Mouse (Mus musculus): ENCODE data around the gene Gm10912.
"Not testable (repeated sequence)": the region's sequence is repeated elsewhere in the genome, so short reads cannot be mapped to it uniquely, and the experiment has no call there.

The Gm10912 gene

DNA sequence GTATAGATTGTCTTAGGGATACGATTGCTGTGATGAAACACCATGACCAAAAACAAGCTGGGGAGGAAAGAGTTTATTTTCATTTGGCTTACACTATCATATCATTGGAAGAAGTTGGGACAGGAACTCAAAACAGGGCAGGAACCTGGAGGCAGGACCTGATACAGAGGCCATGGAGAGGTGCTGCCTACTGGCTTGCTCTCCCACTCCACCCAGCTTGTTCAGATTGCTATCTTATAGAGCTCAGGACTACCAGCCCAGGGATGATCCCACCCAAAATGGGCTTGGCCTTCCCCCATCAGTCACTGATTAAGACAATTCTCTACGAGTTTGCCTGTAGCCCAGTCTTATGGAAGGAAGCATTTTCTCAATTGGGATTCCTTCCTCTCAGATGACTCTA is 1.5 kb upstream of the Gm10912 start:
- no peak for DNase-seq (ENCODE audit: low read depth, low spot score)

DNA sequence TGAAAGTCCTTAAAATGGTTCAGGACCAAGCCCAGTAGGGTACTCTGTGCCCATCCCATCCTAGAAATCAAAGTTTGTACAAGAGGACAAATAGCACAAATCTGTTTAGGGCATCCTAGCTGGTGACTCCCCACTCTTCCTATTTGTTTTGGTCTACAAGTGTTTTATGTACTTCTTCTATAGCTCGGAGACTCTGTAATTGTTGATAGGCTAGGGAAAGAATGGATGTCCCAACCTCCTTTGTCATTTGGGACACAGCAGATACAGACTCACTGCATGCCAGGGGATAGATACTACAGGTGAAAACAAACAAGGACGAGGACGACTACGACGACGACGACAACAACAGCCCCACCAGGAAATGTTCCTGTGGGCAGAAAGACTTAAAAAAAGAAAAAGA is 2.8 kb downstream of the Gm10912 start, which contains the start of gene Gm10799:
Gene Gm10799, minus strand, starts transcription at position 101 of the 400 bp plus-strand sequence.
- not testable (repeated sequence) for DNase-seq (ENCODE audit: low read depth, low spot score)

DNA sequence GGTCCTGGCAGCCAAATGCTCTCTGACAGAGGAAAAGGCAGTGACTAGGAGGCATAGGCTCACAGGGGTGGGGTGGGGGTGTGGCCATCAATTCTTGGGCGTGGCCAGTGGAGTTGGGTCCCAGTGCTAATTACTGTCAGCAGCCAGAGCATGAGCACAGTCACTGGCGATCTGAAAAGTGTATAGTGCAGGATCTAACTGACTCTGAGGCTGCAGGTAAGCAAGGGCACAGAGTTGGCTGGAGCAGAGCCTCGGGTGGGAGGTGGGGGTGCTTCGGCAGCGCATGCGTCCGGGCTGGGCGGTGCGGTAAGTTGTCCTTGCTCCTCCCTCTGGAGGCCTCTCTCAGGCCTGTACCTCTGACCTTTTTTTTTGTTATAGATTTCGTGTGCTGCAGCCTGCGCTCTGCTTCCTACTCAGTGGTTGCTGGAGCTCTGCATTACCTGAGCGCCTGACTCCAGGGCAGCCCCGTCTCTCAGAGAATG is 4.1 kb downstream of the Gm10912 start, which contains the start of gene Cd59b:
Gene Cd59b, plus strand, starts transcription at position 146 of the 482 bp plus-strand sequence.
- peak; percentile 63 for DNase-seq (ENCODE audit: low read depth, low spot score)

GRCm38 (mm10) chr2:104078285-104078684 is 12.7 kb downstream of the Gm10912 start:
- not testable (repeated sequence) for DNase-seq (ENCODE audit: low read depth, low spot score)

DNA sequence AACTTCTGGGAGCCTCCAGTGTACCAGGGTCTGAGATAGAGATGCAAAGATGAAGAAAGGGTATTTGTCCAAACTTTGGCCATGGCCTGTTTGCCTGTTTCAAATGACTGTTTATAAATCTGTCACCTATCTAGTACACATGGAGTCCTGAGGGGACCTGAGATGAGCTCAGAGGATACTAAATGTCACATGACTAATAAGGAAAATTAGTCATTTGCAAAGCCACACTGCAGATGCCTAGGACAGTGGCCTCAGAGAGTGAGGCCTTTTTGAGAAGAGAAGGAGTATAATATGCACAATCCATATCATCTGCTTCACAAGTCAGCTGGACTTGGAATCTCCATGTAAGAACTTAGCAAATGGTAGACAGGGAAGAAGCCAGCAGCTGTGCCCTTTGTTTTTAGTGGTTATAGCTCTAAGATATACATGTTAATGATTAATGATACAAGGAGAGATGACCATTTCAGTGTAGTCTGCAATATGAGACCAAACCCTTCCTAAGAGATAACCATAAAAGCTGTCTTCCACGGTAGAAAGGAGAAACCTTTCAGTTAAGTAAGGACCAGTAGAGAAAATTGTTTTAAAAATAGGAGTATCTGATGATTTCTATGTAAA is 15.9 kb downstream of the Gm10912 start:
- not testable (repeated sequence) for DNase-seq (ENCODE audit: low read depth, low spot score)

DNA sequence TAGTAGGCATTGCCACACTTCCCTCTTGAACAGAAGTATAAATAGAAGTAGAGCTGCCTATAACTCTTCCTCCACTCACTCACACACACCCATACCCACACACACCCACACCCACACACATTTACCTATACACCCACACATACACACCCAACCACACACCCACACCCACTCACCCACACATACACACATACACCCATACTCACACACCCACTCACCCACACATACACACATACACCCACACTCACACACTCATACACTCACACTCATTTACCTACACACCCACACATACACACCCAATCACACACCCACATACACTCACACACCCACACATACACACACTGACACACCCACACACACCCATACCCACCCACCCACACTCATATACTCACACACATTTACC is 16.8 kb downstream of the Gm10912 start:
- DNase-seq (ENCODE audit: low read depth, low spot score), result no peak

DNA sequence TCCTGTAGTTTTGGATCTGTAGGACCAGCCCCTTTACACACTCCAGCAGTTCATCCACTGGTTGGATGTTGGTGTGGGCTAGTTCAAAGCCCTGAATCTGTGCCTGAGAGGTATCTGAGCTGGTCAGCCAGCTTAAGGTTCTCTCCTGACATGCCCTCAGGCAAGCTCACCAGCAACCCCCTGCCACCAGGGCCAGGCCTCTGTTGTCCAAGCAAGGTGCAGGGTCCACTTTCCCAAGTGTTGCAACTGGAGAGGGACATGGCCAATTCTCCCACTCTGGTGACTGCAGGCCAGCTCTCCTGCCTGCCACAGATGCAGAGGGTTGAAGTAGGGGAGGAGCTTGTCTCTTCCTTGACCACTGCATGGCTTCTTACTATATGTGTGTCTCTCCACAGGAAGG is 18.4 kb downstream of the Gm10912 start:
- DNase-seq (ENCODE audit: low read depth, low spot score), result not testable (repeated sequence)

GRCm38 (mm10) chr2:104087562-104087961 is 21.9 kb downstream of the Gm10912 start:
- DNase-seq (ENCODE audit: low read depth, low spot score), result not testable (repeated sequence)

DNA sequence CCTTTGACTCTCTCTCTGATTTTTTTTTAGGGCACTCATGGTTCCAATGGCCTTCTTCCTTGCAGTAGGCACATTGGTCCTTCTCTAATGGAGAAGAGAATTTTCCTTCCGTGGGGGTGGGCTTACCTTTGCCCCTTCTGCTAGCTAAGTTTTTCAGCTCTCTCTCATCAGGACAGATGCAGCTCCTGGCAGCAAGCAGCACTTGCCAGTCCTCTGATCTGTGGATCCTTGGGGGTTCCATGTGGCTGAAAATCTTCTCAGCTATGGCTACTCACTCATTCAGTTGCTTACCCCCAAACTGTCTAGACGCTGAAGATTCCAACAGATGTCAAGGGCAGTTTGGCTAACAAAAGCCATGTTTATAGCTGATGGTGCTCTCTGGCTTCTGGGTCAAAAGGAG is 27.7 kb downstream of the Gm10912 start:
- no peak for DNase-seq (ENCODE audit: low read depth, low spot score)

DNA sequence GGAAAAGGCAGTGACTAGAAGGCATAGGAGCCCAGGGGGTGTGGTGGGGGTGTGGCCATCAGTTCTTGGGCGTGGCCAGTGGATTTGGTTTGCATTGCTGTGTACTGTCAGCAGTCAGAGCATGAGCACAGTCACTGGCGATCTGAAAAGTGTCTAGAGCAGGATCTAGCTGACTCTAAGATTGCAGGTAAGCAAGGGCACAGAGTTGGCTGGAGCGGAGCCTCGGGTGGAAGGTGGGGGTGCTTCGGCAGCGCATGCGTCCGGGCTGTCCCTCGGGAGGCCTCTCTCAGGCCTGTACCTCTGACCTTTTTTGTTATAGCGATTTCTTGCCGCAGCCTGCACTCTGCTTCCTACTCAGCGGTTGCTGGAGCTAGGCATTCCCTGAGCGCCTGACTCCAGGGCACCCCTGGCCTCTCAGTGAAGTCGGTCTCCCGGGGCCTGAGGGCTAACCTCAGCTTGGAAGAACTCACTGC is 30.2 kb downstream of the Gm10912 start, which contains the start of gene Cd59a:
Gene Cd59a, plus strand, starts transcription at position 61 of the 473 bp plus-strand sequence.
- DNase-seq (ENCODE audit: low read depth, low spot score), result peak; percentile 93

DNA sequence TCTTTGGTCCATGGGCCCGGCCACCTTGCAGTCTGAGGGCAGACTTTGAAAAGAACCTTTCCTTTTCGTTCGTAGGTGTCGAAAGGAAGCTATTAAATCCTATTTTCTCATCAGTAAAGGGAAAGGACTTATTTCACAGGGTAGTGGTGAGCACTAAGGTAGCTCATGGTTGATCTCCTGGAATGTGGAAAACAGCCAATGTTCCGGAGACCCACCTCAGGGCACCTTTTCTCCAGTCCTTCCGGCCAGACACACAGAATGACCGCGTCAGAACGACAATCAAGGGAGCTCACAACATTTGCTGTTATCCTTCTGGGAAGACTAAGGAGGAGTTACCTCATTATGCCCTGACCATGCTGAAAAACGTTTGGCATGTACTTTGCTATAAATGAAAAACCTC is 30.6 kb downstream of the Gm10912 start:
- DNase-seq (ENCODE audit: low read depth, low spot score), result no peak

DNA sequence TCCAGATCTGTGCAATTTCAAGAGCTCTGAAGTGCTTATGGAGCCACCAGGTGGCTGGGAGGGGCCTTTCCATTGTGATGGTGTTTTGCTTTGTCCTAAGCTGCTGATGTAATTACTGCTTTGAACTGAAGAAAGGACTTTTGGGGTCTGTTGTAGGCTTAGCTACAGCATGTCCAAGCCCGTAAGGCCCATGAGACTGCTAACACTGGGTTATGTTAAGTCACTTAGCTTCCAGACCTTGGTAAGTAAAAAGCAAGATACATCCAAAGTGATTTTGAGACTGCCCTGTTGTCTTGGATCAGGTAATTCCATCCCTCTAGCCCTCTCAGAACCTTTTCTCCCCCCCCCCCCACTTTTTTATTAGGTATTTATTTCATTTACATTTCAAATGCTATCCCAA is 31.2 kb downstream of the Gm10912 start:
- DNase-seq (ENCODE audit: low read depth, low spot score), result not testable (repeated sequence)

GRCm38 (mm10) chr2:104097396-104097795 is 31.8 kb downstream of the Gm10912 start:
- DNase-seq (ENCODE audit: low read depth, low spot score), result not testable (repeated sequence)

- no peak for DNase-seq (ENCODE audit: low read depth, low spot score)
Observed at GRCm38 (mm10) chr2:104098529-104099230, 33.1 kb downstream of the Gm10912 start.

DNA sequence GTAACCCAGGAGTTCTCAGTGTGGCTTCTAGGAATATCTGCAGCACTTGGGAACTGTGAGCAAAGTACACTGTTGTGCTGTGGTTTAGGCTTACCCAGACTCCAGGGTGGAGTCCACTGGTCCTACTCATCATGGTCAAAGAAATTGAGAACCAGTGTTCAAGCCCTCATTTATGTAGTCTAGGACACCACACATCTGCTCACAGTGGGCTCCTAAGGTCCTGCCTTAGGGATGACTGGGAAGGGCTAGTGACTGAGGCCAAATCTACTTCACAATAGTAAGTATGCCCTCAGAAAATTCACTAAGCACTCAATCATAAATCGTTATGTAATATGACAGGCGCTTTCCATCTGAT is 33.6 kb downstream of the Gm10912 start:
- DNase-seq (ENCODE audit: low read depth, low spot score), result no peak

GRCm38 (mm10) chr2:104099946-104100345 is 34.3 kb downstream of the Gm10912 start:
- no peak for DNase-seq (ENCODE audit: low read depth, low spot score)

GRCm38 (mm10) chr2:104104800-104105199 is 39.2 kb downstream of the Gm10912 start:
- no peak for DNase-seq (ENCODE audit: low read depth, low spot score)

GRCm38 (mm10) chr2:104109021-104109420 is 43.4 kb downstream of the Gm10912 start:
- DNase-seq (ENCODE audit: low read depth, low spot score), result not testable (repeated sequence)

DNA sequence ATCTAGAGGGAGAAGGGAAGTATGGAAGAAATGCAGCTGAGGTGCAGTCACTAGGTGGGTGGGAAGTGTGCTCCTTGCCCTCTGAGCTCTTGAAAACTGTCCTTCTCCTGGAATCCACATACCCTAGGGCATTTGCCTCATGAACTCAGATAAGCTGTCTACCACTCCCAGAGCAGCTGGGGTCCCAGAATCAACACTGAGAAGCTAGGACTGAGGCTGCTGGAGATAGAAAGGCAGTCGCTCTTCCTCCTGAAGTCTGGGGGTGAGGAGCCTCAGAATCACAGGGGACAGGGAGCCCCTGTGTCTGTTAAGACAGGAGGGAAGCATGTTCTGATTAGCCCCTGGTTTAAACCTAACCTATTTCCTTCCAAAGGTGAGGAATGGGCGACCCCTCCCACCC is 43.9 kb downstream of the Gm10912 start:
- DNase-seq (ENCODE audit: low read depth, low spot score), result no peak

DNA sequence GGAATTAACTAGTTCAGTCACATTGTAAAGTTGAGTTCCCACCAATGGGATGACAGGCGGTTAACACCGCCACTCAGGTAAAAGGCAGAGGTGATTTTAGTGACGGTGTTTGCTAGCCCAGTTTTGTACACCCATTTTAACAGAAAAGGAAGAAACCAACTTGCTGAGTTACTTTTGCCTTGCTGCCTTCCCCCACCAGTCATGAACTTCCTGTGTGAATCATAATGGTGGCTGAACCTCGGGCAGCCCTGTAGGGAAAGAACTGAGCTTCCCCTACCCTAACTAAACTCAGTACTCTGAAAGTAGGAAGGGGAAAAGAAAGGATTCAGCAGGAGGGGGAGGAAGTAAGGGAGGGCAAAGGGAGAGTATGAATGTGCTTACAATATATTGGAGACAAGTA is 44.4 kb downstream of the Gm10912 start:
- DNase-seq (ENCODE audit: low read depth, low spot score), result no peak

GRCm38 (mm10) chr2:104111170-104111797 is 45.7 kb downstream of the Gm10912 start:
- not testable (repeated sequence) for DNase-seq (ENCODE audit: low read depth, low spot score)

DNA sequence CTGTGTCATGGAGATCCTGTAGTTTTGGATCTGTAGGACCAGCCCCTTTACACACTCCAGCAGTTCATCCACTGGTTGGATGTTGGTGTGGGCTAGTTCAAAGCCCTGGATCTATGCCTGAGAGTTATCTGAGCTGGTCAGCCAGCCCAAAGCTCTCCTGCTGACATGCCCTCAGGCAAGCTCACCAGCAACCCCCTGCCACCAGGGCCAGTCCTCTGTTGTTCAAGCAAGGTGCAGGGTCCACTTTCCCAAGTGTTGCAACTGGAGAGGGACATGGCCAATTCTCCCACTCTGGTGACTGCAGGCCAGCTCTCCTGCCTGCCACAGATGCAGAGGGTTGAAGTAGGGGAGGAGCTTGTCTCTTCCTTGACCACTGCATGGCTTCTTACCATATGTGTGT is 47.9 kb downstream of the Gm10912 start:
- not testable (repeated sequence) for DNase-seq (ENCODE audit: low read depth, low spot score)

Measured in c-Kit-negative CD71-positive TER-119-positive erythroid progenitor cells, embryonic 14.5 days (primary cell).